Mouse (Mus musculus): ENCODE measurements at regions not wholly inside any gene's neighbourhood (a gene's known extent, or its start where the extent isn't known, plus 50 kb on each side); places are given as distances from the start of the nearest gene placed in this dataset.
A peak's percentile ranks its signal among the peaks of the same experiment; 100 is the strongest.

GRCm38 (mm10) chr1:19982791-19983190 is 635.1 kb downstream of the Pkhd1 start:
- peak; percentile 32 for DNase-seq (ENCODE audit: low spot score)
- no peak for ATAC-seq (ENCODE audit: low FRiP score)
- H3K9me3 ChIP-seq (ENCODE audit: control insufficient read depth, low read length), result no peaks in the 10 kb centered on the region

GRCm38 (mm10) chr1:19983504-19983903 is 634.4 kb downstream of the Pkhd1 start:
- no peaks in the 10 kb centered on the region for H3K36me3 ChIP-seq (replicated peaks; ENCODE audit: control insufficient read depth, insufficient read depth)
- ATAC-seq (ENCODE audit: low FRiP score) (peak; percentile 40; the same call in 1 of the 2 replicates), DNase-seq (ENCODE audit: low spot score) (no peak)
- H3K4me2 ChIP-seq (replicated peaks), result no peak overlapping the region
- 30% methylated on average over 2 of the region's 2 CpGs for WGBS
- H3K9ac ChIP-seq, result no peak overlapping the region
- no peaks in the 10 kb centered on the region for H3K9me3 ChIP-seq (ENCODE audit: control insufficient read depth, low read length)
- no peak overlapping the region for H3K27ac ChIP-seq
- peaks cover 4% of the 10 kb centered on the region; the same call in 1 of the 2 replicates for H3K4me1 ChIP-seq (replicated peaks; ENCODE audit: control insufficient read depth, insufficient read depth, low read length)
- no peak overlapping the region for H3K4me3 ChIP-seq (replicated peaks; ENCODE audit: low read length)
- no peaks in the 10 kb centered on the region for H3K27me3 ChIP-seq (ENCODE audit: control insufficient read depth, insufficient read depth, low read length)

More at GRCm38 (mm10) chr1:19982791-19983190, 635.1 kb downstream of the Pkhd1 start:
- no peaks in the 10 kb centered on the region for H3K36me3 ChIP-seq (replicated peaks; ENCODE audit: control insufficient read depth, insufficient read depth)
- H3K9ac ChIP-seq, result no peak overlapping the region
- 42% methylated on average over 3 of the region's 3 CpGs for WGBS
- H3K4me2 ChIP-seq (replicated peaks), result no peak overlapping the region
- no peaks in the 10 kb centered on the region for H3K27me3 ChIP-seq (ENCODE audit: control insufficient read depth, insufficient read depth, low read length)
- no peak overlapping the region for H3K27ac ChIP-seq
- H3K4me3 ChIP-seq (replicated peaks; ENCODE audit: low read length), result no peak overlapping the region
- peaks cover 4% of the 10 kb centered on the region; the same call in 1 of the 2 replicates for H3K4me1 ChIP-seq (replicated peaks; ENCODE audit: control insufficient read depth, insufficient read depth, low read length)

DNA sequence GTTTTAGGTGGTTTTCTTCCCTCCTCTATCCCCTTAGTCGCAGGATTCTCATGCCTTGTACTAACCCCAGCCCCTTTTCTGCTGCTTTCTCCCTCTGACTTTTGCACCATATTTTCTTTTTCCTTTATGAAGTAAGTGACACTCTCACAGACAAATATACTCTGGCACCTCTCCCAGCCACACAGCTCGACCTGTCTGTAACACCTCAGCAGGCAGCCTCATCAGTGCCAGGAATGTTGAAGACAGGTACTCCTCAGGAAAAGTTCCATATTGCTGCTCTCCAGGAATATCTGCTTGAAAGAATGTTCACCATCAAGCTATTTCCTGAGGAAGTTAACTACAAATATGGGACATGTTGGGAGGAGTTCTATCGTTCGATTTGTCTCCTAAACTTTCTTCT is 627.9 kb downstream of the Pkhd1 start:
- no peaks in the 10 kb centered on the region for H3K27me3 ChIP-seq (ENCODE audit: control insufficient read depth, insufficient read depth, low read length)
- no peaks in the 10 kb centered on the region for H3K4me1 ChIP-seq (replicated peaks; ENCODE audit: control insufficient read depth, insufficient read depth, low read length)
- no peak overlapping the region for H3K4me2 ChIP-seq (replicated peaks)
- H3K27ac ChIP-seq, result no peak overlapping the region
- WGBS, result 85% methylated on average over 4 of the region's 4 CpGs
- DNase-seq (ENCODE audit: low spot score) (no peak), ATAC-seq (ENCODE audit: low FRiP score) (no peak)
- no peak overlapping the region for H3K4me3 ChIP-seq (replicated peaks; ENCODE audit: low read length)
- H3K9me3 ChIP-seq (ENCODE audit: control insufficient read depth, low read length), result no peaks in the 10 kb centered on the region
- H3K36me3 ChIP-seq (replicated peaks; ENCODE audit: control insufficient read depth, insufficient read depth), result no peaks in the 10 kb centered on the region
- no peak overlapping the region for H3K9ac ChIP-seq

Data from hindbrain, embryonic 14.5 days (tissue).